Mouse (Mus musculus) G1E (cell line): ENCODE data around the gene Pde4dip. TPM values are rescaled to one million over a fixed set of nuclear protein-coding genes. Genes with fewer than 3 reads are reported as not detected.

ENCODE experiments used
- ATAC-seq: 2 replicates; pipeline ENCODE4 v1.8.0; 2016; ENCODE audit warnings: mild to moderate bottlenecking; ENCODE audit not compliant: insufficient number of reproducible peaks, poor library complexity, low FRiP score, severe bottlenecking; ENCODE audit errors: extremely low read depth
- DNase-seq: peaks from one replicate; pipeline ENCODE4 v3.0.0; 2012; ENCODE audit warnings: low spot score
- H3K27me3 ChIP-seq: 2 replicates; pipeline ENCODE4 v1.6.1; 2012; ENCODE audit warnings: mild to moderate bottlenecking, low read length, inconsistent platforms; ENCODE audit not compliant: insufficient read depth
- H3K36me3 ChIP-seq: replicated peaks from 2 replicates; pipeline ENCODE3; 2012; ENCODE audit warnings: mild to moderate bottlenecking, inconsistent platforms
- H3K4me1 ChIP-seq: 2 replicates; pipeline ENCODE4 v1.6.1; 2012; ENCODE audit warnings: low read depth, low read length, inconsistent platforms, mixed read lengths; ENCODE audit not compliant: insufficient read depth
- H3K4me3 ChIP-seq: 2 replicates; pipeline ENCODE4 v1.5.1; 2012; ENCODE audit warnings: low read depth, mild to moderate bottlenecking, inconsistent platforms, low read length, moderate library complexity, mixed read lengths
- H3K9me3 ChIP-seq: replicated peaks from 2 replicates; pipeline ENCODE4 v1.6.1; 2012; ENCODE audit warnings: inconsistent platforms
- CTCF ChIP-seq: IDR thresholded peaks from 2 replicates; pipeline ENCODE4 v1.5.1; 2012; ENCODE audit warnings: low read depth, low read length, inconsistent platforms, mixed read lengths
- GATA1 ChIP-seq: IDR thresholded peaks from 2 replicates; pipeline ENCODE4 v1.6.1; 2012; ENCODE audit warnings: borderline replicate concordance, low read length, inconsistent platforms, mixed read lengths
- GATA2 ChIP-seq: IDR thresholded peaks from 2 replicates; pipeline ENCODE4 v1.6.1; 2012; ENCODE audit warnings: low read depth, low read length, inconsistent platforms, borderline replicate concordance
- POLR2AphosphoS5 ChIP-seq: IDR thresholded peaks from 2 replicates; pipeline ENCODE4 v1.6.1; 2012; ENCODE audit warnings: low read depth, low read length, inconsistent platforms; ENCODE audit not compliant: insufficient replicate concordance
- TAL1 ChIP-seq: conservative IDR thresholded peaks from 2 replicates; pipeline ENCODE4 v1.6.1; 2012; ENCODE audit warnings: low read depth, low read length, inconsistent platforms, mixed read lengths
- polyA plus RNA-seq: library from polyadenylated mRNA; stranded (reverse); fragments of >175 nt; gene quantifications from 2 replicates; pipeline ENCODE4 v1.2.3, GENCODE M21; 2012
- total RNA-seq, 2 experiments: library from RNA; stranded (forward) in 1 of 2; stranded (reverse) in 1 of 2; fragments of 200-1000 nt in 1 of 2; fragments of >200 nt in 1 of 2; fragmentation: Nextera tagmentation in 1 of 2; gene quantifications; 2 replicates each; pipeline ENCODE4 v1.2.3; 2014 to 2017

Gene Pde4dip
- total and polyA plus RNA-seq, 3 experiments = 0.47 to 4.8 (median 2.7) TPM

- Histone ChIP-seq H3K36me3 (no peaks in the 10 kb centered on the region), H3K4me3 (no peak overlapping the region), H3K4me1 (no peaks in the 10 kb centered on the region), H3K9me3 (no peaks in the 10 kb centered on the region), H3K27me3 (no peaks in the 10 kb centered on the region)
- DNase-seq (no peak), ATAC-seq (no peak)
- TF ChIP-seq POLR2AphosphoS5 = no peak
- no peak for TF ChIP-seq TAL1
- TF ChIP-seq CTCF = no peak
- no peak for TF ChIP-seq GATA1
- TF ChIP-seq GATA2 = no peak
Observed at GRCm38 (mm10) chr3:97881576-97881975, 6.9 kb downstream of the Pde4dip start.

GRCm38 (mm10) chr3:97879222-97879621, 9.3 kb downstream of the Pde4dip start:
- DNase-seq = no peak
- no peak for TF ChIP-seq POLR2AphosphoS5
- no peak for TF ChIP-seq GATA1
- TF ChIP-seq TAL1 = no peak
- TF ChIP-seq CTCF = no peak; the same call in 1 of the 2 replicates
- TF ChIP-seq GATA2 = no peak
- ATAC-seq = no peak
- H3K4me3 ChIP-seq = no peak overlapping the region
- no peaks in the 10 kb centered on the region for H3K27me3 ChIP-seq
- H3K4me1 ChIP-seq = no peaks in the 10 kb centered on the region
- no peaks in the 10 kb centered on the region for H3K36me3 ChIP-seq
- no peaks in the 10 kb centered on the region for H3K9me3 ChIP-seq

GRCm38 (mm10) chr3:97876259-97876658, 12.2 kb downstream of the Pde4dip start:
- Histone ChIP-seq H3K4me1 (no peaks in the 10 kb centered on the region), H3K9me3 (no peaks in the 10 kb centered on the region), H3K27me3 (no peaks in the 10 kb centered on the region), H3K36me3 (no peaks in the 10 kb centered on the region), H3K4me3 (no peak overlapping the region)
- TF ChIP-seq TAL1 (no peak), GATA2 (no peak), GATA1 (no peak), POLR2AphosphoS5 (no peak), CTCF (no peak)
- ATAC-seq (no peak), DNase-seq (no peak)

GRCm38 (mm10) chr3:97874777-97875176, 13.7 kb downstream of the Pde4dip start:
- Histone ChIP-seq H3K36me3 (no peaks in the 10 kb centered on the region), H3K27me3 (no peaks in the 10 kb centered on the region), H3K4me3 (no peak overlapping the region), H3K9me3 (no peaks in the 10 kb centered on the region), H3K4me1 (no peaks in the 10 kb centered on the region)
- TF ChIP-seq CTCF (no peak), GATA1 (no peak), POLR2AphosphoS5 (no peak), TAL1 (no peak), GATA2 (no peak)
- DNase-seq (no peak), ATAC-seq (no peak)

GRCm38 (mm10) chr3:97869730-97870129, 18.8 kb downstream of the Pde4dip start:
- H3K4me3 ChIP-seq = no peak overlapping the region
- ATAC-seq (no peak), DNase-seq (no peak)
- no peaks in the 10 kb centered on the region for H3K4me1 ChIP-seq
- TF ChIP-seq POLR2AphosphoS5 (no peak), GATA1 (no peak), GATA2 (no peak), CTCF (no peak), TAL1 (no peak)
- peaks cover 11% of the 10 kb centered on the region for H3K9me3 ChIP-seq
- no peaks in the 10 kb centered on the region for H3K27me3 ChIP-seq
- no peaks in the 10 kb centered on the region for H3K36me3 ChIP-seq

GRCm38 (mm10) chr3:97868733-97869132, 19.8 kb downstream of the Pde4dip start:
- TF ChIP-seq POLR2AphosphoS5 (no peak), TAL1 (no peak), CTCF (no peak), GATA2 (no peak), GATA1 (no peak)
- ATAC-seq = no peak
- peaks cover 11% of the 10 kb centered on the region for H3K9me3 ChIP-seq
- DNase-seq = no peak
- H3K27me3 ChIP-seq = no peaks in the 10 kb centered on the region
- H3K36me3 ChIP-seq = no peaks in the 10 kb centered on the region
- no peak overlapping the region for H3K4me3 ChIP-seq
- H3K4me1 ChIP-seq = no peaks in the 10 kb centered on the region

- Histone ChIP-seq H3K4me1 (no peaks in the 10 kb centered on the region), H3K9me3 (peaks cover 11% of the 10 kb centered on the region), H3K36me3 (no peaks in the 10 kb centered on the region), H3K27me3 (no peaks in the 10 kb centered on the region), H3K4me3 (no peak overlapping the region)
- no peak for TF ChIP-seq GATA1
- no peak for TF ChIP-seq POLR2AphosphoS5
- no peak for TF ChIP-seq GATA2
- TF ChIP-seq CTCF = no peak
- no peak for TF ChIP-seq TAL1
- DNase-seq (no peak), ATAC-seq (no peak)
Observed at GRCm38 (mm10) chr3:97868024-97868689, 20.4 kb downstream of the Pde4dip start.
